Mouse (Mus musculus): ENCODE results near the gene Tmem184a. TPM values are rescaled to one million over a fixed set of nuclear protein-coding genes. Genes with fewer than 3 reads are reported as not detected.
A peak's percentile ranks its signal among the peaks of the same experiment; 100 is the strongest.

Gene Tmem184a
- polyA plus RNA-seq, 1 experiment from 2014 or later, result 2.6 TPM

GRCm38 (mm10) chr5:139793338-139794089 lies 26.2 kb downstream of the Tmem184a start:
- peak overlapping the region; percentile 85 for H3K4me3 ChIP-seq (ENCODE audit: low read depth, low read length)
- H3K9me3 ChIP-seq (replicated peaks; ENCODE audit: control insufficient read depth, low read length), result no peaks in the 10 kb centered on the region
- H3K4me1 ChIP-seq (ENCODE audit: control insufficient read depth, insufficient read depth, low read length), result peaks cover 69% of the 10 kb centered on the region
- peak overlapping the region; percentile 82 for H3K27ac ChIP-seq (ENCODE audit: low read depth, low read length)
- H3K36me3 ChIP-seq (ENCODE audit: control insufficient read depth, insufficient read depth, low read length), result no peaks in the 10 kb centered on the region
- peak overlapping the region; percentile 84 for H3K9ac ChIP-seq (ENCODE audit: low read depth, low read length)
- no peak for ATAC-seq (replicated peaks; ENCODE audit: insufficient number of reproducible peaks, low FRiP score, low TSS enrichment)
- H3K4me2 ChIP-seq, result peak overlapping the region; percentile 94
- 23% methylated on average over 11 of the region's 11 CpGs for whole genome bisulfite sequencing (ENCODE audit: insufficient replicate concordance)
- no peaks in the 10 kb centered on the region for H3K27me3 ChIP-seq (ENCODE audit: control insufficient read depth, insufficient read depth, low read length)

GRCm38 (mm10) chr5:139792966-139793337 lies 26.8 kb downstream of the Tmem184a start:
- ATAC-seq (replicated peaks; ENCODE audit: insufficient number of reproducible peaks, low FRiP score, low TSS enrichment), result no peak
- WGBS (ENCODE audit: insufficient replicate concordance), result 23% methylated on average over 3 of the region's 3 CpGs
- H3K27ac ChIP-seq (ENCODE audit: low read depth, low read length), result peak overlapping the region; percentile 82
- peak overlapping the region; percentile 85 for H3K4me3 ChIP-seq (ENCODE audit: low read depth, low read length)
- peaks cover 64% of the 10 kb centered on the region for H3K4me1 ChIP-seq (ENCODE audit: control insufficient read depth, insufficient read depth, low read length)
- H3K36me3 ChIP-seq (ENCODE audit: control insufficient read depth, insufficient read depth, low read length), result no peaks in the 10 kb centered on the region
- peak overlapping the region; percentile 84 for H3K9ac ChIP-seq (ENCODE audit: low read depth, low read length)
- H3K4me2 ChIP-seq, result peak overlapping the region; percentile 94
- H3K9me3 ChIP-seq (replicated peaks; ENCODE audit: control insufficient read depth, low read length), result no peaks in the 10 kb centered on the region
- H3K27me3 ChIP-seq (ENCODE audit: control insufficient read depth, insufficient read depth, low read length), result no peaks in the 10 kb centered on the region

GRCm38 (mm10) chr5:139792159-139792775 lies 27.4 kb downstream of the Tmem184a start:
- peak overlapping the region; percentile 82 for H3K27ac ChIP-seq (ENCODE audit: low read depth, low read length)

GRCm38 (mm10) chr5:139791227-139792158 lies 28.2 kb downstream of the Tmem184a start, which contains the start of gene Mafk:
Mafk (plus strand) TSS chr5:139791513.
- under 1% methylated on average over 92 of the region's 92 CpGs for WGBS (ENCODE audit: insufficient replicate concordance)

More at GRCm38 (mm10) chr5:139792159-139792775, 27.4 kb downstream of the Tmem184a start:
- H3K4me2 ChIP-seq, result peak overlapping the region; percentile 94
- peak overlapping the region; percentile 84 for H3K9ac ChIP-seq (ENCODE audit: low read depth, low read length)
- no peak for ATAC-seq (replicated peaks; ENCODE audit: insufficient number of reproducible peaks, low FRiP score, low TSS enrichment)
- H3K4me1 ChIP-seq (ENCODE audit: control insufficient read depth, insufficient read depth, low read length), result peaks cover 57% of the 10 kb centered on the region
- peak overlapping the region; percentile 85 for H3K4me3 ChIP-seq (ENCODE audit: low read depth, low read length)
- WGBS (ENCODE audit: insufficient replicate concordance), result 11% methylated on average over 11 of the region's 11 CpGs
- no peaks in the 10 kb centered on the region for H3K36me3 ChIP-seq (ENCODE audit: control insufficient read depth, insufficient read depth, low read length)
- H3K9me3 ChIP-seq (replicated peaks; ENCODE audit: control insufficient read depth, low read length), result no peaks in the 10 kb centered on the region
- H3K27me3 ChIP-seq (ENCODE audit: control insufficient read depth, insufficient read depth, low read length), result no peaks in the 10 kb centered on the region

GRCm38 (mm10) chr5:139789466-139789865 lies 30.3 kb downstream of the Tmem184a start:
- no peak overlapping the region for H3K27ac ChIP-seq (ENCODE audit: low read depth, low read length)

More at GRCm38 (mm10) chr5:139791227-139792158, 28.2 kb downstream of the Tmem184a start, which contains the start of gene Mafk:
- peaks cover 49% of the 10 kb centered on the region for H3K4me1 ChIP-seq (ENCODE audit: control insufficient read depth, insufficient read depth, low read length)
- no peaks in the 10 kb centered on the region for H3K27me3 ChIP-seq (ENCODE audit: control insufficient read depth, insufficient read depth, low read length)
- peak within 1 kb of the TSS; percentile 84 for H3K9ac ChIP-seq (ENCODE audit: low read depth, low read length)
- peak within 1 kb of the TSS; percentile 82 for H3K27ac ChIP-seq (ENCODE audit: low read depth, low read length)
- no peaks in the 10 kb centered on the region for H3K36me3 ChIP-seq (ENCODE audit: control insufficient read depth, insufficient read depth, low read length)
- H3K4me3 ChIP-seq (ENCODE audit: low read depth, low read length), result peak within 1 kb of the TSS; percentile 85
- peak within 1 kb of the TSS; percentile 94 for H3K4me2 ChIP-seq
- H3K9me3 ChIP-seq (replicated peaks; ENCODE audit: control insufficient read depth, low read length), result no peaks in the 10 kb centered on the region
- ATAC-seq (replicated peaks; ENCODE audit: insufficient number of reproducible peaks, low FRiP score, low TSS enrichment), result peak; percentile 81

GRCm38 (mm10) chr5:139781406-139781805 lies 38.3 kb downstream of the Tmem184a start:
- Histone ChIP-seq H3K9me3 (replicated peaks; ENCODE audit: control insufficient read depth, low read length) (no peaks in the 10 kb centered on the region), H3K4me1 (ENCODE audit: control insufficient read depth, insufficient read depth, low read length) (no peaks in the 10 kb centered on the region), H3K36me3 (ENCODE audit: control insufficient read depth, insufficient read depth, low read length) (no peaks in the 10 kb centered on the region), H3K4me3 (ENCODE audit: low read depth, low read length) (no peak overlapping the region), H3K9ac (ENCODE audit: low read depth, low read length) (no peak overlapping the region), H3K27me3 (ENCODE audit: control insufficient read depth, insufficient read depth, low read length) (no peaks in the 10 kb centered on the region), H3K27ac (ENCODE audit: low read depth, low read length) (no peak overlapping the region), H3K4me2 (no peak overlapping the region)
- WGBS (ENCODE audit: insufficient replicate concordance), result 74% methylated on average over 8 of the region's 8 CpGs
- no peak for ATAC-seq (replicated peaks; ENCODE audit: insufficient number of reproducible peaks, low FRiP score, low TSS enrichment)

More at GRCm38 (mm10) chr5:139789466-139789865, 30.3 kb downstream of the Tmem184a start:
- no peak overlapping the region for H3K4me3 ChIP-seq (ENCODE audit: low read depth, low read length)
- H3K9me3 ChIP-seq (replicated peaks; ENCODE audit: control insufficient read depth, low read length), result no peaks in the 10 kb centered on the region
- H3K27me3 ChIP-seq (ENCODE audit: control insufficient read depth, insufficient read depth, low read length), result no peaks in the 10 kb centered on the region
- 47% methylated on average over 4 of the region's 4 CpGs for WGBS (ENCODE audit: insufficient replicate concordance)
- H3K9ac ChIP-seq (ENCODE audit: low read depth, low read length), result no peak overlapping the region
- H3K36me3 ChIP-seq (ENCODE audit: control insufficient read depth, insufficient read depth, low read length), result no peaks in the 10 kb centered on the region
- ATAC-seq (replicated peaks; ENCODE audit: insufficient number of reproducible peaks, low FRiP score, low TSS enrichment), result no peak
- H3K4me1 ChIP-seq (ENCODE audit: control insufficient read depth, insufficient read depth, low read length), result peaks cover 29% of the 10 kb centered on the region
- H3K4me2 ChIP-seq, result no peak overlapping the region

GRCm38 (mm10) chr5:139776966-139777365 lies 42.8 kb downstream of the Tmem184a start:
- WGBS (ENCODE audit: insufficient replicate concordance), result 81% methylated on average over 5 of the region's 5 CpGs
- no peak overlapping the region for H3K27ac ChIP-seq (ENCODE audit: low read depth, low read length)

More at GRCm38 (mm10) chr5:139776966-139777365, 42.8 kb downstream of the Tmem184a start:
- Histone ChIP-seq H3K9ac (ENCODE audit: low read depth, low read length) (0 out of 2 replicates have a peak overlapping the region, but pooled peaks have one; percentile 22), H3K4me3 (ENCODE audit: low read depth, low read length) (no peak overlapping the region), H3K4me2 (no peak overlapping the region), H3K36me3 (ENCODE audit: control insufficient read depth, insufficient read depth, low read length) (peaks cover 6% of the 10 kb centered on the region; the same call in 1 of the 2 replicates), H3K4me1 (ENCODE audit: control insufficient read depth, insufficient read depth, low read length) (peaks cover 7% of the 10 kb centered on the region), H3K9me3 (replicated peaks; ENCODE audit: control insufficient read depth, low read length) (no peaks in the 10 kb centered on the region), H3K27me3 (ENCODE audit: control insufficient read depth, insufficient read depth, low read length) (no peaks in the 10 kb centered on the region)
- ATAC-seq (replicated peaks; ENCODE audit: insufficient number of reproducible peaks, low FRiP score, low TSS enrichment), result no peak
